Mouse (Mus musculus): Measurements from ENCODE around the gene Slc9a9. TPM values are rescaled to one million over a fixed set of nuclear protein-coding genes. Genes with fewer than 3 reads are reported as not detected.
A peak's percentile ranks its signal among the peaks of the same experiment; 100 is the strongest.

The Slc9a9 gene
- polyA plus RNA-seq, 1 experiment from 2014 or later, result 246 TPM

DNA sequence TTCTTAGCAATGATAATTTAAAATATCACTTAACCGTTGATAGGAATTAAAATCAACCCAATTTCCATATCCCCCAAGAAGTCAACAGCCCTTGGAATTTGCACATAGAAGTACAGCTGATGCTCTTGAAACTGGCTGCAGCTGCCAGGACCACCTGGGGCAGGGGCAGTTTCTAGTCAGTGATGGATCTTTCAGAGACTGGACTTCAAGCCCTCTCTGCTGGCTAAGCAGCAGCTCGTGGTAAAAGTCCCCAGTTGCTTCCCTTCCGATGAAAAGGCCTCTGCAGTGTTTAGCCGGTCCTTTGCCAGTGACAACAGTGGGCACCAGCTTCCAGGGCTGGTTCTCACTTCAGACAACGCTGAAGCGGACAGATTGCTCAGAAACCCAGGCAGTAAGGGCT is 62.4 kb downstream of the Slc9a9 start:
- no peaks in the 10 kb centered on the region; the same call in 1 of the 2 replicates for H3K79me2 ChIP-seq (ENCODE audit: inconsistent target)
- 84% methylated on average over 6 of the region's 6 CpGs for WGBS (ENCODE audit: missing documents)
- H3K36me3 ChIP-seq (ENCODE audit: inconsistent target), result 0 out of 2 replicates have a peak, but pooled peaks cover 8% of the 10 kb centered on the region
- H3K4me3 ChIP-seq (ENCODE audit: inconsistent target), result no peak overlapping the region
- H3K27ac ChIP-seq, result no peak overlapping the region

DNA sequence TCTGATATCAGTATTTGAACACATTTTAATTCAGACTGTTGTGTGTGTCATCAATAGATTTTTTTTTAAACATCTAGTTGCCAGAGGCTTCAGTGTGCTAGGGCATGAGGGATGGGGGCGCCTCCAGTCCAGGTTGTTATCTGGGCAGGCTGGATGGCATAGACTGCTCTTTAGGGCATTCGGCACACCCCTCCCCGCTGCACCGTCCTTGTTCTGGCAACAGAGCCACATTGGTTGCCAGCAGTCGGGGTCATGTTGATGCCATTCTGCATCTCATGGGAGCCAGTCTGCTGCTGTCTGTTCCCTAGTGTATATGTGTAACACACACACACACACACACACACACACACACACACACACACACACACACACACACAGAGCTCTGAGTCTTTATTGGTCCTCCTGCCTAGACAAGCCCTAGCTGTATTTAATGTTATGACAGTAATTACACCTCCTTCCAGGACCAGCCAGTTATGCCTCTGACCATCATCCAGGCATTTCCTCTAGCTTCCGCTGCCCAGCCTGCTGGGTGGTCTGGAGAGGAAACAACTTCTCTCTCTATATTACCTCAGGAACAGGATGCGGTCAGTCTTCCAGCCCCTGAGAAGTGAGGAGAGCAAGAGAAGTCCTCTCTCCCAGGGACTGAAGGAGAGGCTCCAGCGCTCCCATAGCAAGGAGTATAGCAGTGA is 63.0 kb downstream of the Slc9a9 start:
- H3K27ac ChIP-seq, result no peak overlapping the region
- H3K79me2 ChIP-seq (ENCODE audit: inconsistent target), result no peaks in the 10 kb centered on the region; the same call in 1 of the 2 replicates
- H3K36me3 ChIP-seq (ENCODE audit: inconsistent target), result 0 out of 2 replicates have a peak, but pooled peaks cover 8% of the 10 kb centered on the region
- H3K4me3 ChIP-seq (ENCODE audit: inconsistent target), result no peak overlapping the region
- WGBS (ENCODE audit: missing documents), result 67% methylated on average over 8 of the region's 8 CpGs

GRCm38 (mm10) chr9:94734320-94734719 is 64.6 kb downstream of the Slc9a9 start:
- H3K36me3 ChIP-seq (ENCODE audit: inconsistent target), result 0 out of 2 replicates have a peak, but pooled peaks cover 8% of the 10 kb centered on the region
- WGBS (ENCODE audit: missing documents), result 0% methylated on average over 1 of the region's 1 CpGs
- H3K79me2 ChIP-seq (ENCODE audit: inconsistent target), result no peaks in the 10 kb centered on the region; the same call in 1 of the 2 replicates
- peak overlapping the region; percentile 32; the same call in 1 of the 2 replicates for H3K27ac ChIP-seq
- no peak overlapping the region for H3K4me3 ChIP-seq (ENCODE audit: inconsistent target)

GRCm38 (mm10) chr9:94737226-94737625 is 67.5 kb downstream of the Slc9a9 start:
- 97% methylated on average over 5 of the region's 5 CpGs for WGBS (ENCODE audit: missing documents)
- Histone ChIP-seq H3K79me2 (ENCODE audit: inconsistent target) (peaks cover 13% of the 10 kb centered on the region; the same call in 1 of the 2 replicates), H3K4me3 (ENCODE audit: inconsistent target) (no peak overlapping the region), H3K27ac (no peak overlapping the region), H3K36me3 (ENCODE audit: inconsistent target) (no peaks in the 10 kb centered on the region)

DNA sequence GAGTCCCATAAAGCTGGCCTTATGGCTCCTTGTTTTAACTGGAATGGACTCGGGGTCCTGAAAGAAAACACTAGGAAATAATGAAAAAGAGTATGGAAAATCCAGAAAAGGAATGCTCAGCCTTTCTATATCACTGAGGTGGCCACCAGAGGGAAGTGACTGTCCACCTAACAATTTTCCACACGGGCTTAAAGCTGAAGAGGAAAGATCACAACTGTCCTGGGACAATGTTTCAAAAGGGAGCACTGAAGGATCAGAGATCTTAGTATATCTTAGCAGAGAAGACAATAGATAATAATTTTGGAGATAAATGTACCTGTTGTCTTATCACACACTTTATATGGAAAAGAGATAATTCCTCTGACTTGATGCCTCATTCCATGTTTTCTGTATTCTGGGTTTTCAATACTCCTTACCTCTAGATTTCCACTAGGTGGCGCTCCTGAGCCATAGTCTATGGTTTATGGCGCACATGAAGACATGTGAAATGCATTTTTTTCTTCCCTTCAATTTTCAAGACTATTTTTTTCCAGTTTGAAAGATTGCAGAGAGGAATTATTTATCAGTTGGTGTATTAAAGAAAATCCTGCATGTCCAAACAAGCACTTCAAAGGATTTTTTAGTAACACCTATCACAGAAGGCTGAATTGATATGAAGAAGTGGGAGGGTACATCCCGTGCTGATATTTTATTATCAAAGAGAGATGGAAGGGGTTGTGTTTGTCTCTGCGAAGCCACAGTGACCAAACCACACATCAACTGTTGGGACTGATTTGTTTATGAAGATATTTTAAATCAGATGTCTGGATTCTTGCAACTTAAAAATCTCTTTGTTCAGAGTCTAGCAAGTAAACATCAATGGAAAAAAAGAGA is 69.1 kb downstream of the Slc9a9 start:
- peaks cover 13% of the 10 kb centered on the region; the same call in 1 of the 2 replicates for H3K79me2 ChIP-seq (ENCODE audit: inconsistent target)
- H3K36me3 ChIP-seq (ENCODE audit: inconsistent target), result 0 out of 2 replicates have a peak, but pooled peaks cover 4% of the 10 kb centered on the region
- no peak overlapping the region for H3K27ac ChIP-seq
- H3K4me3 ChIP-seq (ENCODE audit: inconsistent target), result no peak overlapping the region
- 62% methylated on average over 6 of the region's 6 CpGs for WGBS (ENCODE audit: missing documents)

- H3K4me3 ChIP-seq (ENCODE audit: inconsistent target), result no peak overlapping the region
- H3K36me3 ChIP-seq (ENCODE audit: inconsistent target), result 0 out of 2 replicates have a peak, but pooled peaks cover 4% of the 10 kb centered on the region
- 82% methylated on average over 3 of the region's 3 CpGs for WGBS (ENCODE audit: missing documents)
- no peak overlapping the region for H3K27ac ChIP-seq
- H3K79me2 ChIP-seq (ENCODE audit: inconsistent target), result peaks cover 13% of the 10 kb centered on the region; the same call in 1 of the 2 replicates
Measured at GRCm38 (mm10) chr9:94740841-94741240, 71.1 kb downstream of the Slc9a9 start.

DNA sequence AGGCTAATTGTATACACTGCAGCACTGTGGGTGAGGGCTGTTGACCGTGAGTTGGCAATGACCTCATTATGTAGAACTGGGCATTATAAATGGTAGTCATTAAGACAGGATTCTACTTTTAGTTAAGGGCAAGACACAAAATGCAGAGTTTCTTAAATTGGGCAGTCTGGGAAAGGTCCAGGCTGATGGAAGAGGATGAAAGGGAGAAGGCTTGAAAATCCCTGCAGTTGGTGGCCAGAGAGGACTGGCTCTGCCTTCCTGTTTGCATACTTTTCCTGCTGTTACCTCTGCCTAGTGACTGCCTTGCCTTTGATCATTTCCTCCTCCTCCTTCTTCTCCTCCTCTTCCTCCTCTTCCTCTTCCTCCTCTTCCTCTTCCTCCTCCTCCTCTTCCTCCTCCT is 73.6 kb downstream of the Slc9a9 start:
- H3K79me2 ChIP-seq (ENCODE audit: inconsistent target), result peaks cover 13% of the 10 kb centered on the region; the same call in 1 of the 2 replicates

GRCm38 (mm10) chr9:94748503-94748902 is 78.8 kb downstream of the Slc9a9 start:
- H3K79me2 ChIP-seq (ENCODE audit: inconsistent target), result no peaks in the 10 kb centered on the region; the same call in 1 of the 2 replicates
- 100% methylated on average over 2 of the region's 2 CpGs for WGBS (ENCODE audit: missing documents)
- no peak overlapping the region for H3K27ac ChIP-seq
- H3K4me3 ChIP-seq (ENCODE audit: inconsistent target), result no peak overlapping the region
- H3K36me3 ChIP-seq (ENCODE audit: inconsistent target), result peaks cover 36% of the 10 kb centered on the region

More for the DNA sequence above, 73.6 kb downstream of the Slc9a9 start:
- 0 out of 2 replicates have a peak, but pooled peaks cover 8% of the 10 kb centered on the region for H3K36me3 ChIP-seq (ENCODE audit: inconsistent target)
- WGBS (ENCODE audit: missing documents), result 92% methylated on average over 1 of the region's 1 CpGs
- H3K27ac ChIP-seq, result no peak overlapping the region
- no peak overlapping the region for H3K4me3 ChIP-seq (ENCODE audit: inconsistent target)

DNA sequence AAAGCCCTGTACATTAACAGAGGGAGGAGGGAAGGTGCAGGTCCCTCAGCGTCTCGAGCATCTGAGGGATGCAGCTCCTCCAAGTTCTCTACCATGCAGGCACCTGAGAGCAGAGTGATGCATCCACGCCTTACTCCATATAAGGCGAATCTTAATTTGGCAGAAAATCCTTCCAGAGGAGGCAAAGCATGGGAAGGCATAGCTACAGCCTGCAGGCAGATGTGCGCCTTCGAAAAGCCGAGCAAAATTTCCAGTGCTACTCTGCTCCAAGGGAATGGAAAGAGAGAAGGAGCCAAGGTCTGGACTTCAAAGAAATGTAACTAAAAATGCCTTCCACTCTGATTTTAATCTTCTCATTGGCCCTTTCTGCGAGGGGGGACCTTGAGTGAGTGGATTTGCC is 80.5 kb downstream of the Slc9a9 start:
- Histone ChIP-seq H3K36me3 (ENCODE audit: inconsistent target) (peaks cover 53% of the 10 kb centered on the region), H3K4me3 (ENCODE audit: inconsistent target) (no peak overlapping the region), H3K27ac (no peak overlapping the region), H3K79me2 (ENCODE audit: inconsistent target) (no peaks in the 10 kb centered on the region; the same call in 1 of the 2 replicates)
- 94% methylated on average over 8 of the region's 8 CpGs for WGBS (ENCODE audit: missing documents)

GRCm38 (mm10) chr9:94750935-94751637 is 81.4 kb downstream of the Slc9a9 start:
- 96% methylated on average over 19 of the region's 19 CpGs for WGBS (ENCODE audit: missing documents)

GRCm38 (mm10) chr9:94751638-94752021 is 81.9 kb downstream of the Slc9a9 start:
- WGBS (ENCODE audit: missing documents), result 92% methylated on average over 10 of the region's 10 CpGs
- no peak overlapping the region for H3K4me3 ChIP-seq (ENCODE audit: inconsistent target)
- peaks cover 50% of the 10 kb centered on the region for H3K36me3 ChIP-seq (ENCODE audit: inconsistent target)

More at GRCm38 (mm10) chr9:94750935-94751637, 81.4 kb downstream of the Slc9a9 start:
- Histone ChIP-seq H3K79me2 (ENCODE audit: inconsistent target) (no peaks in the 10 kb centered on the region; the same call in 1 of the 2 replicates), H3K27ac (no peak overlapping the region), H3K4me3 (ENCODE audit: inconsistent target) (no peak overlapping the region), H3K36me3 (ENCODE audit: inconsistent target) (peaks cover 54% of the 10 kb centered on the region)

DNA sequence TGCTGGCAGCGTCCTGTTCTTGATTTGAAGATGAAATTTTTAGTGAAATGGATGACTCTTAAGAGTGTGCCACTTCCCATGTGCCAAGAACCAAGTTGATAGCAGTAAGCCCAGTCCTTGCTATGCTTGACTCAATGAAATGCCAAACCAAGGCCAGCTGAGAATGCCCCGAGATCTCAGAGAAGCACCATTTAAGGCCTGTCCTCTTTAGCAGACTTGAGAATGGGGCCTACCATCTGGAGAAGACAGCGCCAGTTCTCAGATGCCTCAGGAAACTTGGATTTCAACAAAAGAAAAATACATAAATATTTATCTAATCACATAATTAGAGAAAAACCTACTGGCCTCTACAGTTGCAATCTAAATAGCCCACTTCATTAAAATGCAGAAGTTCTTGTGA is 82.4 kb downstream of the Slc9a9 start:
- 100% methylated on average over 2 of the region's 3 CpGs for WGBS (ENCODE audit: missing documents)
- Histone ChIP-seq H3K79me2 (ENCODE audit: inconsistent target) (no peaks in the 10 kb centered on the region; the same call in 1 of the 2 replicates), H3K27ac (no peak overlapping the region), H3K36me3 (ENCODE audit: inconsistent target) (peaks cover 50% of the 10 kb centered on the region), H3K4me3 (ENCODE audit: inconsistent target) (no peak overlapping the region)

More at GRCm38 (mm10) chr9:94751638-94752021, 81.9 kb downstream of the Slc9a9 start:
- Histone ChIP-seq H3K79me2 (ENCODE audit: inconsistent target) (no peaks in the 10 kb centered on the region; the same call in 1 of the 2 replicates), H3K27ac (no peak overlapping the region)

GRCm38 (mm10) chr9:94759904-94760303 is 90.2 kb downstream of the Slc9a9 start:
- peaks cover 11% of the 10 kb centered on the region for H3K36me3 ChIP-seq (ENCODE audit: inconsistent target)

GRCm38 (mm10) chr9:94768114-94768513 is 98.4 kb downstream of the Slc9a9 start:
- H3K4me3 ChIP-seq (ENCODE audit: inconsistent target), result no peak overlapping the region
- no peak overlapping the region for H3K27ac ChIP-seq
- H3K36me3 ChIP-seq (ENCODE audit: inconsistent target), result 0 out of 2 replicates have a peak, but pooled peaks cover 14% of the 10 kb centered on the region
- WGBS (ENCODE audit: missing documents), result 98% methylated on average over 6 of the region's 6 CpGs
- H3K79me2 ChIP-seq (ENCODE audit: inconsistent target), result no peaks in the 10 kb centered on the region; the same call in 1 of the 2 replicates

More at GRCm38 (mm10) chr9:94759904-94760303, 90.2 kb downstream of the Slc9a9 start:
- Histone ChIP-seq H3K4me3 (ENCODE audit: inconsistent target) (no peak overlapping the region), H3K79me2 (ENCODE audit: inconsistent target) (peaks cover 4% of the 10 kb centered on the region; the same call in 1 of the 2 replicates), H3K27ac (no peak overlapping the region)
- 65% methylated on average over 5 of the region's 5 CpGs for WGBS (ENCODE audit: missing documents)
